Mouse (Mus musculus) adrenal gland, postnatal 10 days (tissue): Measurements from ENCODE around the gene Fndc3b. TPM values are rescaled to one million over a fixed set of nuclear protein-coding genes. Genes with fewer than 3 reads are reported as not detected.
A peak's percentile ranks its signal among the peaks of the same experiment; 100 is the strongest.

Source experiments
- DNase-seq: peaks from one replicate; pipeline ENCODE4 v3.0.0; 2021; ENCODE audit warnings: mixed read lengths
- total RNA-seq, 2 experiments: library from RNA; stranded (reverse); gene quantifications; 2 replicates each; pipeline ENCODE4 v1.2.3; 2021

Gene Fndc3b
- total RNA-seq, 2 experiments from 2014 or later = 80.0 to 81.2 TPM

GRCm38 (mm10) chr3:27555401-27555940 is 155.6 kb downstream of the Fndc3b start:
- DNase-seq = no peak

GRCm38 (mm10) chr3:27554325-27554724 is 156.8 kb downstream of the Fndc3b start:
- no peak for DNase-seq

- DNase-seq = no peak
Observed at GRCm38 (mm10) chr3:27553781-27554180, 157.3 kb downstream of the Fndc3b start.

- no peak for DNase-seq
Observed at GRCm38 (mm10) chr3:27551005-27551404, 160.1 kb downstream of the Fndc3b start.

GRCm38 (mm10) chr3:27550409-27550808 is 160.7 kb downstream of the Fndc3b start:
- DNase-seq = no peak

- no peak for DNase-seq
Observed at GRCm38 (mm10) chr3:27545651-27546050, 165.5 kb downstream of the Fndc3b start.

- DNase-seq = no peak
Observed at GRCm38 (mm10) chr3:27544061-27544460, 167.0 kb downstream of the Fndc3b start.

- DNase-seq = no peak
Observed at GRCm38 (mm10) chr3:27541841-27542240, 169.3 kb downstream of the Fndc3b start.

- no peak for DNase-seq
Observed at GRCm38 (mm10) chr3:27541181-27541580, 169.9 kb downstream of the Fndc3b start.

GRCm38 (mm10) chr3:27534208-27534607 is 176.9 kb downstream of the Fndc3b start:
- no peak for DNase-seq

- no peak for DNase-seq
Observed at GRCm38 (mm10) chr3:27533721-27534120, 177.4 kb downstream of the Fndc3b start.

GRCm38 (mm10) chr3:27531993-27532392 is 179.1 kb downstream of the Fndc3b start:
- no peak for DNase-seq

- no peak for DNase-seq
Observed at GRCm38 (mm10) chr3:27530370-27530769, 180.7 kb downstream of the Fndc3b start.

GRCm38 (mm10) chr3:27529221-27530051 is 181.7 kb downstream of the Fndc3b start:
- DNase-seq = peak; percentile 47

GRCm38 (mm10) chr3:27526991-27527390 is 184.1 kb downstream of the Fndc3b start:
- no peak for DNase-seq

GRCm38 (mm10) chr3:27523176-27523936 is 187.8 kb downstream of the Fndc3b start:
- DNase-seq = no peak

GRCm38 (mm10) chr3:27520391-27520790 is 190.7 kb downstream of the Fndc3b start:
- no peak for DNase-seq

- DNase-seq = no peak
Observed at GRCm38 (mm10) chr3:27519481-27519880, 191.6 kb downstream of the Fndc3b start.

- no peak for DNase-seq
Observed at GRCm38 (mm10) chr3:27518935-27519334, 192.2 kb downstream of the Fndc3b start.

GRCm38 (mm10) chr3:27516536-27516935 is 194.6 kb downstream of the Fndc3b start:
- DNase-seq = no peak

- no peak for DNase-seq
Observed at GRCm38 (mm10) chr3:27511765-27512164, 199.3 kb downstream of the Fndc3b start.

- no peak for DNase-seq
Observed at GRCm38 (mm10) chr3:27506886-27507285, 204.2 kb downstream of the Fndc3b start.

- DNase-seq = no peak
Observed at GRCm38 (mm10) chr3:27505582-27505981, 205.5 kb downstream of the Fndc3b start.
